Mouse (Mus musculus) midbrain, postnatal 0 days (tissue): ENCODE results near the gene Ptprn2. TPM values are rescaled to one million over a fixed set of nuclear protein-coding genes. Genes with fewer than 3 reads are reported as not detected.
A peak's percentile ranks its signal among the peaks of the same experiment; 100 is the strongest.

ENCODE experiments used
- ATAC-seq: fragments of 200-750 bp; cut with Nextera tagmentation; 2 replicates; pipeline ENCODE4 v1.8.0; 2017; ENCODE audit warnings: moderate number of reproducible peaks, mild to moderate bottlenecking, moderate TSS enrichment, moderate library complexity; ENCODE audit not compliant: low FRiP score
- DNase-seq: peaks from one replicate; pipeline ENCODE4 v3.0.0-alpha.2; 2015; ENCODE audit warnings: low spot score
- H3K27ac ChIP-seq: fragments of 300-500 bp; sonication (generic); 2 replicates; pipeline ENCODE4 v1.5.1; 2014; ENCODE audit warnings: low read depth, mild to moderate bottlenecking, low read length, mixed read lengths
- H3K27me3 ChIP-seq: fragments of 300-500 bp; sonication (generic); 2 replicates; pipeline ENCODE4 v1.6.1; 2014; ENCODE audit warnings: low read length, control low read depth, mixed read lengths; ENCODE audit not compliant: insufficient read depth
- H3K36me3 ChIP-seq: fragments of 300-500 bp; sonication (generic); 2 replicates; pipeline ENCODE4 v1.6.1; 2014; ENCODE audit warnings: low read length, control low read depth, mixed read lengths; ENCODE audit not compliant: insufficient read depth
- H3K4me1 ChIP-seq: fragments of 300-500 bp; sonication (generic); 2 replicates; pipeline ENCODE4 v1.6.1; 2014; ENCODE audit warnings: mild to moderate bottlenecking, control low read depth, antibody characterized with exemption, low read length, mixed read lengths; ENCODE audit not compliant: insufficient read depth
- H3K4me2 ChIP-seq: fragments of 300-500 bp; sonication (generic); 2 replicates; pipeline ENCODE4 v1.6.1; 2014; ENCODE audit warnings: low read depth, mild to moderate bottlenecking, low read length, mixed read lengths; ENCODE audit not compliant: poor library complexity, severe bottlenecking
- H3K4me3 ChIP-seq: fragments of 300-500 bp; sonication (generic); 2 replicates; pipeline ENCODE4 v1.5.1; 2014; ENCODE audit warnings: low read depth, mild to moderate bottlenecking, low read length, moderate library complexity
- H3K9ac ChIP-seq: fragments of 300-500 bp; sonication (generic); replicated peaks from 2 replicates; pipeline ENCODE4 v1.6.1; 2014; ENCODE audit warnings: mild to moderate bottlenecking, low read length, moderate library complexity, mixed read lengths; ENCODE audit not compliant: poor library complexity, severe bottlenecking
- H3K9me3 ChIP-seq: fragments of 300-500 bp; sonication (generic); 2 replicates; pipeline ENCODE4 v1.6.1; 2016; ENCODE audit warnings: low read length, control low read depth
- CTCF ChIP-seq: IDR thresholded peaks from 2 replicates; pipeline ENCODE4 v1.5.1; 2016; ENCODE audit warnings: antibody characterized with exemption, mild to moderate bottlenecking
- WGBS: fragments of 180-500 bp; shearing (Covaris S2); extraction: QIAGEN DNeasy Blood & Tissue Kit; methylation state at CpG from one replicate; pipeline ENCODE4 v1.1.7; 2014; 5-methylcytosine and 5-hydroxymethylcytosine counted together
- polyA plus RNA-seq: library from polyadenylated mRNA; unstranded; fragments of >200 nt; fragmentation: Nextera tagmentation; extraction: Ambion mirVana; gene quantifications from 2 replicates; pipeline ENCODE4 v1.2.1, GENCODE M21; 2015
- total RNA-seq: library from RNA; depleted of rRNA; stranded (reverse); fragments of >200 nt; gene quantifications from 2 replicates; pipeline ENCODE4 v1.2.3, GENCODE M21; 2014

The Ptprn2 gene
- total and polyA plus RNA-seq, 2 experiments from 2014 or later = 22.2 to 110 TPM

DNA sequence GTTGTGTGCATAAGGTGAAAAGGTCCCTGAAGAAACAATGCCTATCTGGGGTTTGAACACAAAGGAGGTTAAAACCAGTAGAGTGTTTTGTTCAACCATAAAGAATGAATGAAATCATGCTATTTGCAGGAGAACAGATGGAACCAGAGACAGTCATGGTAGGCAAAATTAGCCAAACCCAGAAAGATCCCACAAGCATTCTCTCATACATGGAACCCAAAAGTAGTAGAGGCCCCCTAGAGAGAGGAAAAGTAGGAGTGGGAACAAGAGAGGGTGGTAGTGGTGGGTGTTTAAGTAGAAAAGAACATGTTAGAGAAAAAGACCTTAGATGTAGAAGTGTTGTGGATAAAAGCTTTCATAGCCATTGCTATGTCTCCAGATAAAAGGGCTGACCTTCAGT lies 719.4 kb downstream of the Ptprn2 start:
- H3K27ac ChIP-seq = 0 out of 2 replicates have a peak overlapping the region, but pooled peaks have one; percentile 13
- H3K4me3 ChIP-seq = no peak overlapping the region
- no peak for TF ChIP-seq CTCF
- H3K4me1 ChIP-seq = peaks cover 14% of the 10 kb centered on the region
- no peak overlapping the region for H3K4me2 ChIP-seq
- H3K27me3 ChIP-seq = no peaks in the 10 kb centered on the region
- ATAC-seq (no peak), DNase-seq (no peak)
- no peaks in the 10 kb centered on the region; the same call in 1 of the 2 replicates for H3K36me3 ChIP-seq
- no peak overlapping the region for H3K9ac ChIP-seq
- no peaks in the 10 kb centered on the region for H3K9me3 ChIP-seq

DNA sequence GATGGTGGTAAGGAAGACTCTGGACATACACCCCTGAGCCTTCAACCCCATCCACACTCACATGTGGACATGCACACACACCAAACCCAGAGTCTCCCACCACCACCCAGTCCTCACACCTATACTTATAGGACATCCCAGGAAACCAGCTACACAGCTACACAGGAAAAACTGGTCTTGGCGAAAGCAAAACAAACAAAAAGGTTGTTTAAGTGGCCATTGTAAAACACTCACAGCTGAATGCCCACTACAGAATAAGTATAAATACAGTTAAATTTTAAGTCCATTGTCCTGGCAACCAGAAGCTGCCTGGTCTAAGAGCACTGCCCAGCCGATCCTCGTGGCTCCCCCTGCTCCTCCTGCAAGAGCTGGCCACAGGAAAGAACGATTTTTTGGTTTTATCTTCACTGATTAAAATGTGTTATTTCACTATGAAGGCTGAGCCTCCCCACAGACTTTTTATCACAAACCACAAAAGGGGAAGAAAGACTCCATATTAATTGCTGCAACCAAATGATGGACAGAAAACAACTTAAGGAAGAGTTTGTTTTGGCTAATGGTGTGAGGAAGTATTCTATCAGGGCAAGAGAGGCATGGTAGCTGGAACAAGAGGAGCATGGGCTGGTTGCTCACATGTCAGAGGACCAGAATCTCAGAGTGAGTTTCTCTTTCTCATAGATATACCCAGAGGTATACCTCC lies 722.1 kb downstream of the Ptprn2 start:
- DNase-seq (no peak), ATAC-seq (no peak)
- Histone ChIP-seq H3K4me2 (no peak overlapping the region), H3K4me1 (peaks cover 8% of the 10 kb centered on the region; the same call in 1 of the 2 replicates), H3K36me3 (no peaks in the 10 kb centered on the region; the same call in 1 of the 2 replicates), H3K9me3 (no peaks in the 10 kb centered on the region), H3K4me3 (no peak overlapping the region), H3K9ac (no peak overlapping the region), H3K27ac (0 out of 2 replicates have a peak overlapping the region, but pooled peaks have one; percentile 21), H3K27me3 (no peaks in the 10 kb centered on the region)
- 58% methylated on average over 4 of the region's 4 CpGs for WGBS
- no peak for TF ChIP-seq CTCF

DNA sequence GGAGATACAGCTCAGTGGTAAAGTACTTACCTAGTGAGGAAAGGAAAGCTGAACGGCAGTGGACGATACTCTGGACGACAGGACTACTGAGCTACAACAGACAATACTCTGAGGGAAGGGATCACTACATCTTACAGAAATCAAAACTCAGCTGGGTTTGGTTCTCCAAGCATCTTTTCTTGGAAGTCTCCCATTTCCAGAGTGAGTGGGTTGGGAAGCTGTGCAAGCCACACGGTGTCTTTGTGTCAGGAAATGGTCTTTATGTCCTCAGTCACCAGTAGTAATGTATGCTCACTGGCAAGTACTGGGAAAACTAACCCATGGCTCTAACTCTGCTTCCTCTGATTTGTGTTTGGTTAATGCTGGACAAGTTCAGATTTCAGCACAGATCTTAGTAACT lies 724.9 kb downstream of the Ptprn2 start:
- TF ChIP-seq CTCF = no peak
- Histone ChIP-seq H3K36me3 (peaks cover 17% of the 10 kb centered on the region), H3K9ac (no peak overlapping the region), H3K4me3 (no peak overlapping the region), H3K4me1 (no peaks in the 10 kb centered on the region; the same call in 1 of the 2 replicates), H3K9me3 (no peaks in the 10 kb centered on the region), H3K4me2 (no peak overlapping the region), H3K27me3 (no peaks in the 10 kb centered on the region), H3K27ac (no peak overlapping the region)
- DNase-seq (no peak), ATAC-seq (no peak)
- 85% methylated on average over 4 of the region's 4 CpGs for WGBS

DNA sequence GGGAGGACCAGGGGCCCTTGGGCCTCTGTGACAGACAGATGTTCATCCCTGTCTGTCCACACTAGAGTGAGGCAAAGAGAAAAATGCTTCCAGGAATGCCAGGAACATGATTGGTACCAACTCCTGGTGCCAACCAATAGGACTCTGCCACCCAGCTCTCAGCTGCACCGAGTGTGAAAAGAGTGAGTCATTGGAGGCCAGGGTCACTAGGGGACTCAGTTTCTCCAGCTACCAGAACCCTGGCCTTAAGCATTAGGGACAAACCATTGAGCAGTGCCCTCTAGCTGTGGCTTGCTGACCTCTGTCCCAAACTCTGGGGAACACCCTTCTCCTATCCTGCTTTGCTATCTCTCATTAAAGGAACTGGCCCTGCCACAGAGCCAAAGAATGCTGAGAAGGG lies 728.0 kb downstream of the Ptprn2 start:
- WGBS = 65% methylated on average over 1 of the region's 1 CpGs
- H3K27me3 ChIP-seq = no peaks in the 10 kb centered on the region
- no peaks in the 10 kb centered on the region; the same call in 1 of the 2 replicates for H3K4me1 ChIP-seq
- H3K4me2 ChIP-seq = no peak overlapping the region
- DNase-seq (no peak), ATAC-seq (no peak)
- H3K9ac ChIP-seq = no peak overlapping the region
- no peaks in the 10 kb centered on the region for H3K9me3 ChIP-seq
- peaks cover 30% of the 10 kb centered on the region for H3K36me3 ChIP-seq
- H3K27ac ChIP-seq = no peak overlapping the region
- peak; percentile 25; the same call in 1 of the 2 replicates for TF ChIP-seq CTCF
- no peak overlapping the region for H3K4me3 ChIP-seq

DNA sequence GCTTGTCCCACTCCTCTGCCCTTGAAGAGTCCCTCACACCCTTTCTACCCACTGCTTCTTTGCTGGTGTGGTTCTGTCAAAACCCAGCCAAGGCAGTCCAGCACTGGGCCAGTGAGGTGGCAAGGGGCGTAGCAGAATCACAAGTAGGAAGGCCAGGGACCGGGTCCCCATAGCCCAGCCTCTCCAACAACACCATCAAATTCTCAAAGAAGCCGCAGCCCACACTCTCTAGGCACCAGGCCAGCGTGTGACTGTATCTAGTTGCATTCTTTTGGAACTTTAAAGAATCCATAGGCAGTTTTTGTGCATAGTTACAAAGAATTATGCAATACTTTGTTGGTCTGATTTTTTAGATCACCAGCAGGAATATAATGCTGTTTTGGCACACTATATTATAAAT lies 728.8 kb downstream of the Ptprn2 start:
- no peak overlapping the region for H3K4me3 ChIP-seq
- no peaks in the 10 kb centered on the region for H3K27me3 ChIP-seq
- H3K9me3 ChIP-seq = no peaks in the 10 kb centered on the region
- ATAC-seq (no peak), DNase-seq (no peak)
- H3K4me2 ChIP-seq = no peak overlapping the region
- no peak overlapping the region for H3K9ac ChIP-seq
- no peaks in the 10 kb centered on the region; the same call in 1 of the 2 replicates for H3K4me1 ChIP-seq
- 63% methylated on average over 4 of the region's 4 CpGs for WGBS
- 0 out of 2 replicates have a peak overlapping the region, but pooled peaks have one; percentile 43 for H3K27ac ChIP-seq
- peaks cover 30% of the 10 kb centered on the region for H3K36me3 ChIP-seq
- TF ChIP-seq CTCF = no peak

DNA sequence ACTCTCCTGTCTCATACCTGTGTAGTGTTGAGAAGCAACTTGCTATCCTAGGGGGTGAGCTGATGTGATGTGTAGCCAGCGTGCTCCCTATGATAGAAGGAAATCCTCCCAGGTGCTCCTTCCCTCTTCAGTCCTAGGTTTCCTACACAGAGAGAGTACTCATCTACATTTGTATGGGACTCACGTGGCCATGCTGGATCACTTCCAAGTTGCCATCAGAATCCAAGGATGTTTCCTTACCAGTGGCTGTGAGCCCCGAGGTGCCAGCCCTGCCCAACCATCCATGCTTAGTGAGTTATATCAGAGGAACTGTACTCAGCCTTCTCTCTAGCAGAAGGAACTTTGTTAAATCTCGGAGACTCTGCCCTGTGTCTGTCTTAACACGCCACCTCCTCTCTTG lies 729.4 kb downstream of the Ptprn2 start:
- Histone ChIP-seq H3K27ac (no peak overlapping the region), H3K4me2 (no peak overlapping the region), H3K9me3 (no peaks in the 10 kb centered on the region), H3K4me1 (no peaks in the 10 kb centered on the region; the same call in 1 of the 2 replicates), H3K36me3 (peaks cover 30% of the 10 kb centered on the region), H3K4me3 (no peak overlapping the region), H3K27me3 (no peaks in the 10 kb centered on the region), H3K9ac (no peak overlapping the region)
- no peak for TF ChIP-seq CTCF
- peak; percentile 72 for DNase-seq
- 63% methylated on average over 5 of the region's 5 CpGs for WGBS
- no peak for ATAC-seq
